18 mouse cellular contexts compared by ENCODE assay signal in the genomic region with DNA sequence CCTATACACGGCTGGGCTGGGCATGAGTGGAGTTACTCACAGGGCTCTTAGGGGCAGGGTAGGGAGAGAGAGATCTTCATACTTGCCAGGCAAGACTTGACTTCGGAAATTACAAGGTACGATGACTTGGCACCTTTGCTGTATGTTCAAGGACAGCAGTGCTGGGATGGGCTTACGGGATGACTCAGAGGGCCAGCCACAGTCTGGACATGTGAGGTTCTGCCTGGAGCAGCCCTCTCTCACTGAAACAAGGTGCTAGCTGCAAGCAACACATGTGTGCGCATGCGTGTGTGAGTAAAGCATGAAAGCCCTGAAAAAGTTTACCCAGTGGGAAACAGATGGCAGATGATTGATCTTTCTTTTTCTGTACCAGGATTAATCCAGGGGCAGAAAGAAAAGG. TPM values are rescaled to one million over a fixed set of nuclear protein-coding genes. Genes with fewer than 3 reads are reported as not detected.
DNase-seq lines count a peak whose midpoint lies in the region; ATAC-seq and TF ChIP-seq lines count a peak whose summit lies in the region.
"Had no signal": no experiment of that assay in that cellular context is flagged by ENCODE, and none has a peak within 500 bp of the region (broad histone marks: within the 10 kb centered on the region; RNA-seq: fewer than 3 reads in every experiment).

No protein-coding gene starts in this region.

- no peaks in the 10 kb centered on the region for H3K27me3 ChIP-seq in ES-Bruce4 (ENCODE audit: control insufficient read depth, insufficient read depth, low read length, poor library complexity, severe bottlenecking)
- H3K27me3 ChIP-seq: embryonic facial prominence, embryonic 13.5 days; hindbrain, embryonic 15.5 days; midbrain, embryonic 12.5 days; neural tube, embryonic 15.5 days had no signal

- TF ChIP-seq POLR2A in ES-Bruce4 (IDR thresholded peaks at IDR 0.05; ENCODE audit: insufficient read depth, low read length): no peak

- no peak for DNase-seq in frontal cortex, postnatal 36 days (ENCODE audit: low spot score in 2 of 2)
- peak; percentile 93 for DNase-seq in 416B (ENCODE audit: low read depth)
- DNase-seq in adrenal gland, postnatal 36 days: peak; percentile 61 to 70
- DNase-seq in layer of hippocampus, adult 11-12 months (ENCODE audit: low spot score): no peak
- no peak for DNase-seq in layer of hippocampus, adult 8-10 months (ENCODE audit: low spot score in 2 of 2)
- DNase-seq: cerebellum, adult 18-20 months; cerebellum, postnatal 25 days; embryo, embryonic 11 days; kidney, adult 11 months had no signal

- TF ChIP-seq CTCF in ES-Bruce4 (IDR thresholded peaks at IDR 0.05; ENCODE audit: low read depth, low read length): no peak

- peaks cover 3% of the 10 kb centered on the region for H3K4me1 ChIP-seq in ES-Bruce4 (ENCODE audit: control insufficient read depth, insufficient read depth, low read length)
- H3K4me1 ChIP-seq: neural tube, embryonic 15.5 days had no signal

- TF ChIP-seq EP300 in ES-Bruce4 (IDR thresholded peaks at IDR 0.05; ENCODE audit: insufficient read depth, low read depth, low read length): no peak

- H3K36me3 ChIP-seq in ES-Bruce4 (ENCODE audit: control insufficient read depth, insufficient read depth, low read length, poor library complexity, severe bottlenecking): no peaks in the 10 kb centered on the region

- no peak overlapping the region for H3K9ac ChIP-seq in ES-Bruce4 (ENCODE audit: low read depth, poor library complexity, severe bottlenecking)
- H3K9ac ChIP-seq: embryonic facial prominence, embryonic 13.5 days; hindbrain, embryonic 15.5 days; midbrain, embryonic 12.5 days; neural tube, embryonic 15.5 days had no signal

- H3K9me3 ChIP-seq in ES-Bruce4 (replicated peaks; ENCODE audit: control insufficient read depth, insufficient read depth, low read length, poor library complexity, severe bottlenecking): no peaks in the 10 kb centered on the region
- H3K9me3 ChIP-seq: embryonic facial prominence, embryonic 13.5 days; hindbrain, embryonic 15.5 days; midbrain, embryonic 12.5 days; neural tube, embryonic 15.5 days had no signal

- H3K27ac ChIP-seq in ES-Bruce4 (ENCODE audit: insufficient read depth, low read length): no peak overlapping the region
- H3K27ac ChIP-seq: embryonic facial prominence, embryonic 13.5 days; hindbrain, embryonic 15.5 days; macrophage; midbrain, embryonic 12.5 days; neural tube, embryonic 15.5 days had no signal

- H3K4me3 ChIP-seq in ES-Bruce4 (ENCODE audit: low read depth, low read length): peak overlapping the region; percentile 8
- H3K4me3 ChIP-seq: embryonic facial prominence, embryonic 13.5 days; erythroblast, embryonic 14.5 days; hindbrain, embryonic 15.5 days; midbrain, embryonic 12.5 days; neural tube, embryonic 15.5 days had no signal

- peak; percentile 27; the same call in 1 of the 2 replicates for ATAC-seq in frontal cortex, adult (ENCODE audit: low TSS enrichment)
- no peak for ATAC-seq in inflammation-experienced regulatory T-cells, adult 6 months

RNA-seq across cellular contexts. Expression of a gene that starts 16.3 kb away (rescaled TPM):
- 794 and 868 TPM in 2 replicates for polyA plus RNA-seq in ES-Bruce4 (2011; ENCODE audit: insufficient read depth, insufficient read length, low read depth, missing spikeins)
- total RNA-seq in adrenal gland, postnatal 36 days (2021): 1,000 to 10,000 TPM; 1,323 to 1,442 TPM
- 100 to 1,000 TPM; 203 to 235 (median 209) TPM for polyA plus RNA-seq in inflammation-experienced regulatory T-cells, adult 6 months (2017; shearing (Covaris generic))
- 100 to 1,000 TPM; 171 to 205 (median 194) TPM for total RNA-seq in layer of hippocampus, adult 8-10 months (2022)

RNA-seq across cellular contexts. Expression of a gene that starts 40.6 kb away (rescaled TPM):
- polyA plus RNA-seq in ES-Bruce4 (2011; ENCODE audit: insufficient read depth, insufficient read length, low read depth, missing spikeins): 0.18 and 0.24 TPM in 2 replicates
- 10 to 100 TPM; 11.2 to 16.6 TPM for total RNA-seq in adrenal gland, postnatal 36 days (2021)
- polyA plus RNA-seq in inflammation-experienced regulatory T-cells, adult 6 months (2017; shearing (Covaris generic)): 1 to 10 TPM; 1.4 to 3.4 (median 2.8) TPM
- 10 to 100 TPM; 42.2 to 55.3 (median 50.8) TPM for total RNA-seq in layer of hippocampus, adult 8-10 months (2022)
- polyA plus RNA-seq: erythroblast, embryonic 14.5 days had no signal

RNA-seq across cellular contexts. Expression of a gene that starts 52.6 kb away (rescaled TPM):
- polyA plus RNA-seq in ES-Bruce4 (2011; ENCODE audit: insufficient read depth, insufficient read length, low read depth, missing spikeins): 52.2 and 54.6 TPM in 2 replicates
- total RNA-seq in adrenal gland, postnatal 36 days (2021): 10 to 100 TPM; 26.1 to 27.0 TPM
- polyA plus RNA-seq in inflammation-experienced regulatory T-cells, adult 6 months (2017; shearing (Covaris generic)): 10 to 100 TPM; 29.6 to 54.4 (median 36.3) TPM
- 10 to 100 TPM; 21.8 to 25.8 (median 24.7) TPM for total RNA-seq in layer of hippocampus, adult 8-10 months (2022)

Comparison
In these comparisons a context has a peak if more than half of its experiments do, and no peak if none do; other contexts are left out.
1. DNase-seq: peak in 416B (single experiment) and adrenal gland, postnatal 36 days (2 of 2); none in frontal cortex, postnatal 36 days (0 of 2), layer of hippocampus, adult 11-12 months (single experiment) and layer of hippocampus, adult 8-10 months (0 of 2).
2. RNA of a gene that starts 16.3 kb away (total RNA-seq): 1,323 to 1,442 TPM in adrenal gland, postnatal 36 days; 171 to 205 TPM in layer of hippocampus, adult 8-10 months; every median in the first group is over 4 times any median in the second.